Mouse (Mus musculus): ENCODE results near the gene Dusp13.

DNA sequence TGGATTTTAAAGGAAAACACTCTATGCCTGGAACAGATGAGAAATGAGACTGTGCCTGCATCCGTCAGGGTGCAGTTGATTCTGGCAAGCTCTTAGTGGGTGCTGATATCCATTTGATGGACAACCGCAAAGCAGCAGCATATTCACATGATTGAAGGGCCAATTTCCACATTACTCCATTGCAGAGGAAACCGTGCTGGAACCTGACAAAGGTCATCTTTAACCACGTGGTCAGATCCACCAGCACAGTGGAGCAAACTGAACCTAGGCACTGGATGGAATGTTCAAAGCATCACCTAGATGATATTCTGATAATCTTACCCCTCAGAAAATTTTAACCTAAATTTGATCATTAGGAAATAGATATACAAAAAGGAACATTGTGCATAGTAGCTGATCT, 25.2 kb upstream of the Dusp13 start:
- no peak for TF ChIP-seq CTCF (IDR thresholded peaks at IDR 0.05)
- no peak for TF ChIP-seq POLR2A (IDR thresholded peaks at IDR 0.05; ENCODE audit: insufficient read depth, low read depth, low read length)
- TF ChIP-seq EP300 (IDR thresholded peaks at IDR 0.05; ENCODE audit: insufficient read depth, low read depth, low read length), result no peak
